Mouse (Mus musculus) neural tube, embryonic 10.5 days (tissue): Measurements from ENCODE around the gene Coq10b.
"Not testable (repeated sequence)": the region's sequence is repeated elsewhere in the genome, so short reads cannot be mapped to it uniquely, and the experiment has no call there.

ENCODE experiments used
- DNase-seq: peaks from one replicate; pipeline ENCODE4 v3.0.0-alpha.2; 2017; ENCODE audit warnings: low spot score; ENCODE audit errors: extremely low spot score

Gene Coq10b

DNA sequence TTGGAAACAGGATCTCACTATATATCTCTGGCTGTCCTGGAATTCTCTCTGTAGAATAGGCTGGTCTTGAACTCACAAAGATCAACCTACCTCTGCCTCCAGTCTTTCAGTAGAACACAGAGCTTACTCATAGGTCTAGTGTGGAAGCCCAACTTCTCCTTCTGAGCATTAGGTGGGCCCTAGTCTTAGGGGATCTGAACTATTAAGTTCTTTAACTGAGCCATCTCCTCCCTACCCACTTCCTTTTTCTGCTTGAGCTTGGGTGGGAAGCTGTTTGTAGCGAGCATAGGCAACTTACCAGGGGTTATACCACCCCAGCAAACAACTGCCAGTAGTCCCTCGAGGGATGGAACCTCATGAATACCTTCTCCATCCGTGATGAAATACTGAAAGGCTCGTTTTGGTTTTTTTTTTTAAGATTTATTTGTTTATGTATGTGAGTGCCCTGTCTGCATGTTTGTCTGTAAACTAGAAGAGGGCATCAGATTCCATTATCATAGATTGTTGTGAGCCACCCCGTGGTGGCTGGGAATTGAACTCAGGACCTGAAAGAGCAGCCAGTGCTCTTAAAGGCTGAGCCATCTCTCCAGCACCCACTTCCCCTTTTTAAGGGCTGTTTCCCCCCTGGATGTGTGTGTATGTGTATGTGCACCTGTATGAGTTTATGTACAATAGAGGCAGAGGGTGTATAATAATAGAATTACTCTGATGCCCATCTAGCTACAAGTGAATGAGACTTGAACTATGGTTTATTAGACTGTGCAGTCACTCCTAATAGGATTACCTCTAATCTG, 2.9 kb downstream of the Coq10b start:
- no peak for DNase-seq

DNA sequence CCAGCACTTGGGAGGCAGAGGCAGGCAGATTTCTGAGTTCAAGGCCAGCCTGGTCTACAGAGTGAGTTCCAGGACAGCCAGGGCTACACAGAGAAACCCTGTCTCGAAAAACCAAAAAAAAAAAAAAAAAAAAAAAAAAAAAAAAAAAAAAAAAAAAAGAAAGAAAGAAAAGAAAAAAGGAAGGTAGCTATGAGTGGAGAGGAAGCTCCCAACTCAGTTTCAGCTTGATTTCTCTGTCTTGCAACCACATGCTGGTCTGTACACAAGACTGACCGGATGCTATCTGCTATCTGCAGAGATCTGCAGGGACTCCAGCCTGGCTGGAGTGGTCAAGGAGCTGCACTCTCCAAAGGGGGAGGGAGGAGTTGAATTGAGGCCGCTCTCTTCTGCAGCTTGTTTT, 5.8 kb downstream of the Coq10b start:
- DNase-seq: not testable (repeated sequence)

DNA sequence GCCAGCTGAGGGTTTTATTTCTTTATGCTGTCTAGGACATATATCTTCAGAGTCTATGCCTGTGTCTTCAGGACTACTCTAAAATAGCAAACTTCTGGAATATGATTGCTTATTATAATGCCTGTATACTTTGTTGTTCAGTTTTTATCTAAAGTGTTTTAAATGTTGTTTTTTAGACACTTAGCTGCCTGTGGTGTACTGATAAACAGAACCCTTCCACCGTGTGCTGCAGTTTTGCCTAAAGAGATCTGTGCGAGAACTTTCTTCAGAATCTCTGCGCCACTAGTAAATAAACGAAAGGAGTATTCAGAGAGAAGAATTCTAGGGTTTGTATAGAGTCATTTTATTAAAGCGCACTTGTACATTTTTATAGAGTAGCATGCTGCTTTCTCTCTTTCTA, 8.5 kb downstream of the Coq10b start:
- no peak for DNase-seq

DNA sequence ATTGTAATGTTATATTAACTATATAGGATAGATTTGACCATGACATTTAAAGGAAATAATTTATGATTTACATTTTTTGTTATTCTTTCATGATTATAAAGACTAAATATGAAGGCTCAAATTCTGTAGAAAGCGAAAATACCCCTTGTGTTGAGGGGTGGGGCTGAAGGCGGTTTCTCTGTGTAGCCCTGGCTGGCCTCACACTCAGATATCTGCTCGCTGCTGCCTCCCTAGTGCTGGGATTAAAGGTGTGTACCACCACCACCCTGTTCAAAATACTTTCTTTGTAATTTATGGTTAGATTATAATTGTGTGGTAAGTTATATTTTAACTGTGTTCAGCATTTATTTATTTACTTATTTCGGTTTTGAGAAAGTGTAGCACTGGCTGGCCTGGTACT, 9.2 kb downstream of the Coq10b start:
- no peak for DNase-seq

DNA sequence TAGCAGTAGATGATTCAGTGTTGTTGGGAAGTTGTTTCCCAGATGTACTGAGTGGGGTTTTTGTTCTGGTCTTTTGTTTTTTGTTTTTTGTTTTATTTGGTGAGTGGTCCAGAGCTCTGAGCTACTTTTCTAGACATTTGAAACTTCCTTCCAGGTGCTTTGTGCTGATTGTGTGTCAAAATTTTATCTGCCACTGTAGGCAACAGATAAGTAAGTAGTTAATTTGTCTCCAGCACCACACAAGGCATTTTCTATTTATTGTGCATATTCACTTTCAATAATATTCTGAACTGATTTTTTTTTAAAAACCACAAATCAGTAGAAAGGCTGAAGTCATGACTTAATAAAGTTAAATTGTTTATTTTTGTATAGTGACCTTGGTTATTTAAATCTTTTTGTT, 19.8 kb downstream of the Coq10b start:
- DNase-seq: not testable (repeated sequence)

DNA sequence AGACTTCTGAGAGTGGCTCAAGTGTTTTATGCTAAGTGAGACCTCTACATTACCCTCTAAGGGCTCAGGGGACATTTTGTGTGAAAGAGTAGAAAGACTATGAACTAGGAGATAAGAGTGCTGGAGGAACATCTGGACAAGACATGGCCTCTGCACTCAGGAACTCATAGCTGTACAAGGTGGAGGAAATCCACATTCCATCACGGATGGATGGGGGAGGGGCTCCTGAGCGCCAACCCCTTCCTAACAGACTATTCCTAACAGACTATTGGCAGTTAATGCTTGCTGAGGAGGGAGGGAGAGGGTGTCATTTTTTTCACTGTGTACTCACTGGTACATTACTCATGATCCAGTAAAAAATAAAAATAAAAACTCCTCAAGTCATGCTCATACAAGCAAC, 22.2 kb downstream of the Coq10b start:
- DNase-seq: no peak

DNA sequence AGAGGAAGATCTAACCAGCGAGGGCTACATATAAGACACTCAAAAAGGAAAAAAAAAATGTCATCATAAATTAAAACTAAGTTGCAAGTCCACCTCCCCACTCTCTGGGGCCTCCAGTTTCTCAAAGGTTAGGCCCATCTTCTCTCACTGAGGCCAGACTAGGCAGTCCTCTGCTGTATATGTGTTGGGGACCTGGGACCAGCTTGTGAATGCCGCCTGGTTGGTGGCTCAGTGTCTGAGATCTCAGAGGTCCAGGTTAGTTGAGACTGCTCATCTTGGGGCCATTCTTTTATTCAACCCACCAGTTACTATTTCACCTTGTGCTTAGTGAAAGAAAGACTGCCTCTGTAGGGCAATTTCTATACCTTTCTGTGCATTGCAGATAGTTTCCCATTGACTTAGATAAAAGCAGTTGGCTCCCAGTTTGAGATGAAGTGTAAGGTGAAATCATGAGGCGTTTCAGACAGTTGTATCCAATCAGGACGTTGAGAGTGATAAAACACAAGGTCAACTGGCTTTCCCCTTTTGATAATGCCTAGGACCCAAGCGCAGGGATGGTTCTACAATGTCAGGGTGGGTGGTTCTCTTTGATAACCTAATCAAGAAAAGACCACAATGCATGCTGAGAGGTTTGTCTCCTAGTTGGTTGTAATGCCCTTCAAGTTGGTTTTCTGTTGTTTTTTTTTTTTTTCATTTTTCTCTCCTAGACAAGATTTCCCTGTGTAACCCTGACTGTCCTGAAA, 23.3 kb downstream of the Coq10b start:
- no peak for DNase-seq

DNA sequence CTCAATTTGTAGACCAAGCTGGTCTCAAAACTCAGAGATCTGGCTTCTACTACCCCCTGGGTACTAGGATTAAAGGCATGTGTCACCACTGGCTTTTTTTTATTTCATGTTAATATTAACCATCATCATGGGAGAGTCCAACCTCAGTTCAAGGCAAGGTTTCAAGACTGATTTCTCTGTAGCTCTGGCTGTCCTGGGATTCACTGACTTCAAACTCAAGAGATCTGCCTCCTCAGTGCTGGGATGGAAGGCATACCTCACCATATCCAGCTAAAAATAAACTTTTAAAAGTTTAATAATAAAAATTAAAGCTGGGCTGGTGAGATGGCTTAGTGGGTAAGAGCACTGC, 23.8 kb downstream of the Coq10b start:
- DNase-seq: no peak

DNA sequence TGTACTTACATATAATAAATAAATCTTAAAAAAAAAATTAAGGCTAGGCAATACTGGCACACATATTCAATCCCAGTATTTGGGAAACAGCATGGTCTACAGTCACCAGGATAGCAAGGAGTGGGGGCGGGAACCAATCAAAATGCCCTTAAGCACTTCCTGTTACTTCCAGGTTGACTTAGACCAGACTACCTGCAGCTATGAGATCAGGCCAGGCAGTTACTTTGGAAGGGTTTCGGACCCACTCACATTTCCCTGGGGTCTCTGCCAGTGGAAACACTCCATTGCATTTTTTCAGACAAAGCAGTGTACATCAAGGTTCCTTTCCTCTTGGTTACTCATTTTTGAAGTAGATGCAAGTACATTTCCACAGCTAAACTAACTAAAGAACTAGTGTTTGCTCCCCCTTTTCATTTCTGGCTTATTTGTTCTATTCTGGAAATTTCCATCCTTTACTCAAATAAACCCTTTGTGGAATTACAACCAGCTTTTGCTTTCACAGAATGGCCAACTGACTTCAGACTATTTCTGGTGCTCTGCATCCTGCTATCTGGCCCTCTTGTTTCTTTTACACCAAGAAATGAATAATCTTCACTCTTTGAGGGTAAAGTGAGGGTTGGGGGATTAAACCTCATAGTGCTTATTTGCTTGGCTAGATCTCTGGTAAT, 24.4 kb downstream of the Coq10b start:
- DNase-seq: no peak

DNA sequence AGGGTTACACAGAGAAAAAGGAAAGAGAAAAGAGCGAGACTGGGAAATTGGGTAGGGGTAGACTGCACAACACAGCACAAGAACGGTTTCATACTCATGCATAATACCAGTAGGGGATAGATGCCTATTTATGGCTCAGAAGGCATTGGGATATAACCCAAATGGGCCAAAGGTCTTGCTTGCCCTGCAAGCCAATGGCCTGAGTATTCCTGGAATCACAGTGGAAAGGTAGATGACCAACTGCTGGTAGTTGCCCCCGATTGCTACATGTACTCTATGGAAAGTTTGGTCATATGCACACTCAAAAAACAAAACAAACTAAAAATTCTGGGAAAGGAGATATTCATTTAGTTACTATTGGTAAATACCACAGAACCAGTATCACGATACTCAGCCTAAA, 27.1 kb downstream of the Coq10b start:
- DNase-seq: no peak

DNA sequence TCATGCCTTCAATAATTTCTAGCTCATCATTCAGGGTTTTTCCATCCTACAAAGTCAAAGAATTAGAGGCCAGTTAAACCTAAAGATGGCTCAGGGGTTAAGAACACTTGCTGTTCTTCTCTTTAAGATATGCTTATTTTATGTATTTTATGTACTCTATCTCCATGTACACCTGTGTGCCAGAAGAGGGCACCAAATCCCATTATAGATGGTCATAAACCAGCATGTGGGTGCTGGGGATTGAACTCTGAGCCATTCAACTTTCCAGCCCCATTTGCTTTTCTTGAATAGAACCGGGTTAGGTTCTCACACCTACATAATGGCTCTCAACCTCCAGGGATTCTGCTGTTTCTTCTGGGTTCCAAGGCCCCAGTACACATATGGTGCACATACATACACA, 29.5 kb downstream of the Coq10b start:
- no peak for DNase-seq

DNA sequence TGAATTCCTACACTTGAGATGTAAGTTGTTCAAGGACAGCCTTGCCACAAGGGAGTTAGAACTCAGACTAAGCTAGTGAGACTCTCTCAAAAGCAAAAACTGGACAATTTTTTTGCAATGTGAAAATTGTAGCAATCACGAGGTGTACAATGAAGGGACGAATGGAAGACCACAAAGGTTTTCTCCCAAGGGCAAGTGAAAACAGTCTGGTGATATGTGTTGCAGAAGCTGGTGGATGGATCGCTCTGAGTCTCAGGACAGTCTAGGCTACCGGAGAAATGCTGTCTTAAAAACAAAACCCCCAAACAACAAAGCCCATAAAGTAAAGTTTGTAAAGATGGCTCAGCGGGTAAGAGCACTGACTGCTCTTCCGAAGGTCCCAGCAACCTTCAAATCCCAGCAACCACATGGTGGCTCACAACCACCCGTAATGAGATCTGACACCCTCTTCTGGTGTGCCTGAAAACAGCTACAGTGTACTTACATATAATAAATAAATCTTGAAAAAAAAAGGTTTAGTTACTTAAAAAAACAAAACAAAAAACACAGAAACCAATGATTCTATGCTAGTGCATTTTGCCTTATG, 33.3 kb downstream of the Coq10b start:
- no peak for DNase-seq

DNA sequence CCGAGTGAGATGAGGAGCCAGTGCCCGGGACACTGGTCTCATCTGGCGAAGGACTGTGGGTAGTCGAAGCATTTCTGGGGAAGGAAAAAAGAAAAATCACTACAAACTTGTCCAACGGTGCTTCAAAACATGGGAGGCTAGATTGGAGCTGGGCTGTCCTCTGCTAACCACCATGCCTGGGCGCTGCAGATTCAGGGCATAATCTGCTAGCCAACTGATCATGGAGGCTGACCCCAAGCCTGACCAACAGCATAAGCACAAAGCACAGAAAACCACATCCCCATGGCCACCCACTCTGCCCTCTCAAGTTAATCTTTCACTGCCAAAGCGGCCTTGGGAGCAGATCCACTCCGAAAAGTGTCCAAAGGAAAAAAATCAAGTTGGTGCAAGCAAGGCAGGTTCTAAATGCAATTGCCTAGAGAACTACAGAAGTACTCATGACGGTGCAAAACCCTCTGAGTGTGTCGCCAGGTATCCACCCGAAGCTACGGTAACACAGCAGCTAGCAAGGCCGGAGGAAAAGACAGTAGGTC, 34.4 kb downstream of the Coq10b start:
- DNase-seq: no peak

DNA sequence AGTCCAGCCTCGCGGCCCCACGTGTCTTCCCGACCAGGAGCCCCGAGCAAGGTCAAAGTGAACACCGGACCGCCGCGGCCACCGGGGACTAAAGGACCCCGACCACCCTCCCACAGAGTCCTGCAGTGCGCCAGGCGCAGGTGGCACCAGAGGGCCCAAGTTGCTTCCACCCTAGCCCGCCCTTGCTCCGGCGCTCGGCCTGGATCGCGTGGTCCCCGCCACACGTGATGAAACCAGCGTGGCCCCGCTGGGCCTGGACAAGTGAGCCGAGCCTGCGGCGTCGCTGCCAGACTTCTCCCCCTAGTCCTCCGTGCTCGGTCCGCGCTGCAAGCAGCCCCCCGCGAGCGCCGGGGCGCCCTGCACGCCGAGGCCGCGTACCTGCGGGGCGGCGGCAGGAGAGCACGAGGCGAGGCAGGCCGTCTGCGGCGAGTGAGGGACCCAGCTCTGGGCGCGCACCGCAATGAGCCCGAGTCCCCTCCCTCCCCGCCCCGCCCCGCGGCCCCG, 34.9 kb downstream of the Coq10b start:
- DNase-seq: no peak

DNA sequence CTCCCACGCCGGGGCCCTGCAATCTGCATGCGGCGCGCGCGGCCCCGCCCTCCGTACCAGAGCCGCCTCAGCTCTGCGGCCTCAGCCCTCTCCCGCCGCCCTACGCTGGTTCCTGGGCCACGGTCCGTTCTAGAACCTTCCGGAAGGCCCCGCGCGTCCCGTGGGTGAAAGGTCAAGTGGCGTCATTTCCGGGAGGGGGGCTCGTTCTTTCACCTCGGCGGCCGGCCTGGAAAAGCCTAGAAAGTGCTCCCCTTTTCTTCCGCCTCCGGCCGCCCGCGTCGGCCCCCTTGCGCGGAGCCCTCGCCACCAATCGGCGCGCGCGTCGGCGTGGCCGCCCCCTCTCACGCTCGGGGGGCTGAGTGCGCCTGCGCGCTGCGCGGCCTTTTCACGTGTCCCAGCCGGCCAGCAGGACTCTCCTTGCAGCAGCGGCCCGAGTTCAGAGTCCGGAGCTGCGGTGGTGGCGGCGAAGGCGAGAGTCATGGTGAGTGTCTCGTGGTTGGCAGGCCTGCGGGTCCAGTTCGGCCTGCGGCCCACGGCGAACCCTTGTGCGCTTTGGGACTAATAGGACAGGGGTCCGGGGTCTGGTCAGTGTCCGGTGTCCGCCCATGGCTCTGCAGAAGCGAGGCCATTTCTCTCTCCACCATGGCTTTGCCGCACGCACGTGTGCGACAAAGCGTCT, 35.5 kb downstream of the Coq10b start, which contains the start of the genes Hspe1 and Hspd1:
Gene Hspe1 (plus strand): TSS at position 201 of the 679 bp plus-strand sequence.
Gene Hspd1 (minus strand): TSS at position 312 of the 679 bp plus-strand sequence.
- peak; percentile 100 for DNase-seq

DNA sequence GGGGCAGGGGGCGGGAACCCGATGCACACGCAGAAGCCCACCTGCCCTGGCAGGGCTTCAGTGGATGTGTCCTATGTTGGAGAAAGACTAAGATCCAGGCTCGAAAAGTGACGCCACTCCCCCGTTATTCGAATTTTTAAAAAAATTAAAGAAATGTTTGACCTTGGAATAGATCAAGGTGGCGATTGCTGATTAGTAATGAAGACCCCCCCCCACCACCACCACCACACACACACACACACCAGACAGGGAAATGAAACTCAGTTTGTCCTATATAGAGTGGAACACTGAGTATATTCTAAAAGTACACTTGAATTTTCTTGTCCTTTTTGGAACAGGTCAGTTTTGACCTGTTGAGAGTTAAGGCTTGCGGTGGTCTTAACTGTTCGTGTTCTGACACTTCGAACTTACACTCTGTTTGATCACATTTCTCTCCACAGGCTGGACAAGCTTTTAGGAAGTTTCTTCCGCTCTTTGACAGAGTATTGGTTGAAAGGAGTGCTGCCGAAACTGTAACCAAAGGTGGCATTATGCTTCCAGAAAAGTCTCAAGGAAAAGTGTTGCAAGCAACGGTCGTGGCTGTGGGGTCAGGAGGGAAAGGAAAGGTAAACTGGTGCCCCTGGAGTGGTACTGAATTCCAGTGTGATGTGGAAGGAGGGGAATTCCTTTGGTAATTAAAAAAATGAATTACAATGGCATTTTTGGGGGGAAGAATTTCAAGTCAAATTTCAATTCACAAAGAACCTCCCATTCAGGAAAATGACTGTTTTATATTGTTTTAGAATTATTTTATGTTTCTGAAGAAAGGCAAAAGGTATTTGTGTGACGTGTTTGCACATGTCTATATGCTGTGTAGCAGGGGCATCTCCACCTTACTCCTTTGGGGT, 36.3 kb downstream of the Coq10b start:
- DNase-seq: no peak

DNA sequence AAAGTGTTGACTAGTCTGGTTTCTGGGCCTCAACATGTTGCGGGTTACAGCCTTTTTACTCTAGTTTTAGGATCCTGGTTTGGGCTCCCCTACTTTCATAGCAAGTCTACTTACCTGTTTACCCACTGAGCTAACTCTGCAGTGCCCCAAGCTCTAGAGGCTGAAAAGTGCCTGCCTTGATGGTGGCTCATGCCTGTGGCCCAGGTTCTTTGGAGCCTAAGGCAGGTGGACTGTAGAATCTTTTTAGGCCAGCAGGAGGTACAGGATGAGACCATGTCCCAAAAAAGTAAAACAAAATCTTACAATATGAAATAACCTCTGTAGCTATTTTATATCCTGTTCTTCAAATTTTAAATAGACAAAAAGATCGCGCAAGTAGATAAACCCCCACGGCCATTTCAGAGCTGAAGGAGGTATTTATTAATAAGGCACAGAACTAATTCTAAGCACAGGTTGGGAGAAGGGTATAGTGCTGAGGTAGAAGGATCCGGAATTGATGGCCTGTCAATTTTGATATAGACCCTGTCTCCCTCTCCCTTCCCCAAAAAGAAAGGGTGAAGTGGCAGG, 37.0 kb downstream of the Coq10b start:
- no peak for DNase-seq

DNA sequence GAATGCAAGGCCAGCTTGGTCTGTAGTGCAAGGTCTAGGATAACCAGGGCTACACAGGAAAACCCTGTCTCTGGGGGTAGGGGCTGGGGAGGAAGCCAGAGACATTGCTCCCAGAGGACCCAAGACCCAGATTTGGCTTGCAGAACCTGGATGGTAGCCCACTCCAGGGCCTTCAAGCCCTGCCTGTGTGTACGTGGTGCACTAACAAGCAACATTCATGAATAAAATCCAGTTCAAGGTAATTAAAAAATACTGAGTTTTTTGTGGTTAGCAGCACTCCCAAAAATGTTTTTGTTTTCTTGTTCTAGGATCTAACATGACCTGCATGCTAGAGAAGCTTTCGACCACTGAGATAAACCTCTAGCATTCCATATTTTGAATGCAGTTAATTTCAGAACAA, 39.5 kb downstream of the Coq10b start:
- no peak for DNase-seq

DNA sequence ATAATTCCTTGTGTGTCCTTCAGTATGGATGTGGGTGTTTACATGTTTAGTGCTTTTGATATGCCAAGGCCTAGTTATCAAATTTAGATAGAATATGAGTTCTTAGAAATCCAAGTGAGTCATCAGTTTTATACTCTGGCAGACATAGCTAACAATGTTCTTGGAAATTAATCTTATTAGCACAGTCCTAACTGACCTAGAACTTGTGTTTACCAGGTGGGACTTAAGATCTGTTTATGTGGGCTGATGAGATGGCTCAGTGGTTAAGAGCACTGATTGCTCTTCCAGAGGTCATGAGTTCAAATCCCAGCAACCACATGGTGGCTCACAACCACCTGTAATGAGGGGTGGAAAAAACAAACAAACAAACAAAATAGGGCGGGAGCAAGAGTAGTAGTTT, 39.9 kb downstream of the Coq10b start:
- no peak for DNase-seq
